Comparison of ENCODE assay signal across 21 mouse cellular contexts in genomic region chr12:44480031-44480419, GRCm38 (mm10).
DNase-seq lines count a peak whose midpoint lies in the region; ATAC-seq and TF ChIP-seq lines count a peak whose summit lies in the region.
"Had no signal": no experiment of that assay in that cellular context is flagged by ENCODE, and none has a peak within 500 bp of the region (broad histone marks: within the 10 kb centered on the region; RNA-seq: fewer than 3 reads in every experiment).

No protein-coding gene starts in this region.

- no peak overlapping the region for H3K4me3 ChIP-seq in hindbrain, postnatal 0 days (ENCODE audit: low read length)
- H3K4me3 ChIP-seq in hindbrain, embryonic 16.5 days (ENCODE audit: low read length): no peak overlapping the region
- H3K4me3 ChIP-seq in neural tube, embryonic 13.5 days: no peak overlapping the region
- no peak overlapping the region for H3K4me3 ChIP-seq in neural tube, embryonic 15.5 days (replicated peaks)
- no peak overlapping the region for H3K4me3 ChIP-seq in forebrain, embryonic 16.5 days (replicated peaks; ENCODE audit: low read length)
- H3K4me3 ChIP-seq: embryonic facial prominence, embryonic 15.5 days; erythroblast, embryonic 14.5 days; heart, embryonic 10.5 days had no signal

- peak overlapping the region; percentile 20; the same call in 1 of the 2 replicates for H3K27ac ChIP-seq in hindbrain, postnatal 0 days
- H3K27ac ChIP-seq in hindbrain, embryonic 16.5 days (ENCODE audit: low read depth, low read length): no peak overlapping the region
- peak overlapping the region; percentile 62 for H3K27ac ChIP-seq in neural tube, embryonic 13.5 days (replicated peaks)
- no peak overlapping the region for H3K27ac ChIP-seq in neural tube, embryonic 15.5 days (replicated peaks)
- H3K27ac ChIP-seq in forebrain, embryonic 16.5 days (ENCODE audit: low read length): no peak overlapping the region; the same call in 1 of the 2 replicates
- H3K27ac ChIP-seq: embryonic facial prominence, embryonic 15.5 days; heart, embryonic 10.5 days had no signal

- no peak for TF ChIP-seq CTCF in hindbrain, postnatal 0 days (IDR thresholded peaks at IDR 0.05; ENCODE audit: low read depth)

- no peaks in the 10 kb centered on the region for H3K9me3 ChIP-seq in hindbrain, postnatal 0 days (ENCODE audit: low read length)
- H3K9me3 ChIP-seq in hindbrain, embryonic 16.5 days (ENCODE audit: control insufficient read depth, low read length): no peaks in the 10 kb centered on the region
- H3K9me3 ChIP-seq in neural tube, embryonic 13.5 days: peaks cover 3% of the 10 kb centered on the region; the same call in 1 of the 2 replicates
- no peaks in the 10 kb centered on the region for H3K9me3 ChIP-seq in neural tube, embryonic 15.5 days (replicated peaks)
- H3K9me3 ChIP-seq in forebrain, embryonic 16.5 days (ENCODE audit: control insufficient read depth, low read length): no peaks in the 10 kb centered on the region
- H3K9me3 ChIP-seq: embryonic facial prominence, embryonic 15.5 days; heart, embryonic 10.5 days had no signal

- no peaks in the 10 kb centered on the region for H3K36me3 ChIP-seq in hindbrain, postnatal 0 days (ENCODE audit: insufficient read depth, low read length)
- no peaks in the 10 kb centered on the region for H3K36me3 ChIP-seq in hindbrain, embryonic 16.5 days (ENCODE audit: control insufficient read depth, insufficient read depth, low read length)
- H3K36me3 ChIP-seq in neural tube, embryonic 13.5 days: no peaks in the 10 kb centered on the region; the same call in 1 of the 2 replicates
- no peaks in the 10 kb centered on the region for H3K36me3 ChIP-seq in neural tube, embryonic 15.5 days
- no peaks in the 10 kb centered on the region for H3K36me3 ChIP-seq in forebrain, embryonic 16.5 days (ENCODE audit: control insufficient read depth, insufficient read depth)
- H3K36me3 ChIP-seq: embryonic facial prominence, embryonic 15.5 days; heart, embryonic 10.5 days had no signal

- no peak for DNase-seq in frontal cortex, postnatal 36 days (ENCODE audit: low spot score in 2 of 2)
- no peak for DNase-seq in hindbrain, postnatal 0 days (ENCODE audit: low spot score)
- DNase-seq in adrenal gland, postnatal 36 days: no peak
- DNase-seq: adrenal gland, adult 2 months; adrenal gland, postnatal 25 days; cerebellum, adult 11 months; cerebellum, adult 8-10 months; cerebellum, postnatal 14 days; embryo, embryonic 11 days; gastrocnemius, postnatal 10 days; heart, adult 18-20 months; heart, postnatal 10 days; kidney, adult 11 months had no signal

- 44% methylated on average over 2 of the region's 2 CpGs for whole genome bisulfite sequencing in hindbrain, postnatal 0 days
- WGBS in hindbrain, embryonic 16.5 days: 50% methylated on average over 2 of the region's 2 CpGs
- WGBS in neural tube, embryonic 13.5 days: 51% methylated on average over 2 of the region's 2 CpGs
- WGBS in neural tube, embryonic 15.5 days: 52% methylated on average over 2 of the region's 2 CpGs
- 23% methylated on average over 2 of the region's 2 CpGs for WGBS in forebrain, embryonic 16.5 days

- ATAC-seq in frontal cortex, adult (ENCODE audit: low TSS enrichment): 0 out of 2 replicates have a peak, but pooled peaks have one; percentile 13
- ATAC-seq in hindbrain, postnatal 0 days: no peak
- ATAC-seq in hindbrain, embryonic 16.5 days: no peak; the same call in 1 of the 2 replicates
- ATAC-seq in neural tube, embryonic 13.5 days (ENCODE audit: low read depth): no peak
- no peak for ATAC-seq in neural tube, embryonic 15.5 days (ENCODE audit: low FRiP score)
- peak; percentile 73 for ATAC-seq in forebrain, embryonic 16.5 days

- H3K4me1 ChIP-seq in hindbrain, postnatal 0 days (ENCODE audit: insufficient read depth, low read length): peaks cover 7% of the 10 kb centered on the region; the same call in 1 of the 2 replicates
- H3K4me1 ChIP-seq in hindbrain, embryonic 16.5 days (ENCODE audit: control insufficient read depth, insufficient read depth, low read depth, low read length): peaks cover 7% of the 10 kb centered on the region
- H3K4me1 ChIP-seq in neural tube, embryonic 13.5 days (replicated peaks): peaks cover 22% of the 10 kb centered on the region
- peaks cover 14% of the 10 kb centered on the region for H3K4me1 ChIP-seq in neural tube, embryonic 15.5 days
- H3K4me1 ChIP-seq in forebrain, embryonic 16.5 days (replicated peaks; ENCODE audit: control insufficient read depth, insufficient read depth, low read length): peaks cover 13% of the 10 kb centered on the region
- H3K4me1 ChIP-seq: embryonic facial prominence, embryonic 15.5 days; heart, embryonic 10.5 days had no signal

- no peaks in the 10 kb centered on the region for H3K27me3 ChIP-seq in hindbrain, postnatal 0 days (ENCODE audit: insufficient read depth, low read length)
- H3K27me3 ChIP-seq in hindbrain, embryonic 16.5 days (replicated peaks; ENCODE audit: control insufficient read depth, insufficient read depth, low read length): no peaks in the 10 kb centered on the region
- H3K27me3 ChIP-seq in neural tube, embryonic 13.5 days: no peaks in the 10 kb centered on the region
- H3K27me3 ChIP-seq in neural tube, embryonic 15.5 days (replicated peaks): no peaks in the 10 kb centered on the region
- H3K27me3 ChIP-seq in forebrain, embryonic 16.5 days (replicated peaks; ENCODE audit: control insufficient read depth, insufficient read depth, low read length): no peaks in the 10 kb centered on the region
- H3K27me3 ChIP-seq: embryonic facial prominence, embryonic 15.5 days had no signal

- no peak overlapping the region for H3K4me2 ChIP-seq in hindbrain, postnatal 0 days (ENCODE audit: low read depth, low read length)
- H3K4me2 ChIP-seq in hindbrain, embryonic 16.5 days (ENCODE audit: low read length): no peak overlapping the region
- H3K4me2 ChIP-seq in neural tube, embryonic 13.5 days: no peak overlapping the region
- no peak overlapping the region for H3K4me2 ChIP-seq in neural tube, embryonic 15.5 days
- no peak overlapping the region for H3K4me2 ChIP-seq in forebrain, embryonic 16.5 days (ENCODE audit: low read length)
- H3K4me2 ChIP-seq: embryonic facial prominence, embryonic 15.5 days had no signal

- H3K9ac ChIP-seq in hindbrain, postnatal 0 days (replicated peaks; ENCODE audit: low read length): no peak overlapping the region
- H3K9ac ChIP-seq in hindbrain, embryonic 16.5 days (ENCODE audit: low read depth, low read length): no peak overlapping the region
- H3K9ac ChIP-seq in neural tube, embryonic 13.5 days: no peak overlapping the region
- no peak overlapping the region for H3K9ac ChIP-seq in neural tube, embryonic 15.5 days (replicated peaks)
- H3K9ac ChIP-seq in forebrain, embryonic 16.5 days (replicated peaks; ENCODE audit: low read depth, low read length): no peak overlapping the region
- H3K9ac ChIP-seq: embryonic facial prominence, embryonic 15.5 days had no signal

Comparison
In these comparisons a context has a peak if more than half of its experiments do, and no peak if none do; other contexts are left out.
1. H3K27ac ChIP-seq: peak in hindbrain, postnatal 0 days (single experiment) and neural tube, embryonic 13.5 days (single experiment); none in hindbrain, embryonic 16.5 days (single experiment), neural tube, embryonic 15.5 days (single experiment) and forebrain, embryonic 16.5 days (single experiment).
2. ATAC-seq: peak in frontal cortex, adult (single experiment) and forebrain, embryonic 16.5 days (single experiment); none in hindbrain, postnatal 0 days (single experiment), hindbrain, embryonic 16.5 days (single experiment), neural tube, embryonic 13.5 days (single experiment) and neural tube, embryonic 15.5 days (single experiment).